Mouse (Mus musculus) regulatory T cell (primary cell): ENCODE data around the gene Yod1.

Source experiments
- in situ Hi-C: fragments of 300-600 bp; cut with MboI, MseI; formaldehyde crosslinking; loops from one replicate; pipeline ENCODE4 v1.15.1; 2025; ENCODE audit warnings: high pct_unique_total_duplicates

The Yod1 gene

DNA sequence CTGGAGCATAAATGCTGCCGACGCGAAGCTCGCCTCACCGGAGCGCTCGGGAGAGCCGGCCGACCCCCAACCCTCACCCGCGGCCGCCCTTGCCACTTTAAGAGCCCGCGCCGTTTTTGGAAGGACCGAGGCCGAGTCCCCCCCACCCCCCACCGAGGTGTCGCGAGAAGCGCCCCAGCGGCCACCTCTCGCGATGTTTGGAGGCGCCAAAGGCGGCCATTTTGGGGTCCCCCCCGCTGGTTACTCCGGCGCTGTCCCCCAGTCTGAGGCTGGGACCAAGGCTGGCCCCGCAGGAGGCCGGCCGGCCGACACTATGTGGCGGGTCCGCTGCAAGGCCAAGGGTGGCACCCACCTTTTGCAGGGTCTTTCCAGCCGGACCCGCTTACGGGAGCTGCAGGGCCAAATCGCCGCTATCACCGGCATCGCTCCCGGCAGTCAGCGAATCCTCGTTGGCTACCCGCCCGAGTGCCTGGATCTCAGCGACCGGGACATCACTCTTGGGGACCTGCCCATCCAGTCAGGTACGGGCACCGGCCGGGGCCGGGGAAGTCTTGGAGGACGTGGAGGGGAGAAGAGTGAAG lies at the start of gene Yod1:
Yod1 (plus strand) TSS at position 37 of the 581 bp plus-strand sequence.
- in situ Hi-C loops, result no loop called here

DNA sequence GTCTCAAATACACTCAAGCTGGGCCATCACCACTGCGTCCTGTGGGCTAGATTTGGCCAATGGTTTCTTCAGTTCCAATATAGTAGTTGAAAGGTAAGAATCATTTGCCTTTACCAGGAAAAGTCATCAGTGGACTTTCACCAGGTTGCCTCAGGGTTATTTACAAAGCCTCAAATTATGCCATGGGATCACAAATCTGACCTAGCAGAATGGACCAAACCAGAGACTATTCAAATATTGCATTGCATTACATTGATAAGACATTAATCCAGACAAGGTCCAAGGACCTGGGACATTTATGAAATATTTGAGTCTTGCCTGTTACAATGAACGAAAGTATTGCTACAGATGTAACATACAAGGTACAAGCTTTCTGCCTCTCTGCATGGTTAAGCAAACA lies 38.6 kb upstream of the Yod1 start:
- in situ Hi-C loops, result no loop called here

DNA sequence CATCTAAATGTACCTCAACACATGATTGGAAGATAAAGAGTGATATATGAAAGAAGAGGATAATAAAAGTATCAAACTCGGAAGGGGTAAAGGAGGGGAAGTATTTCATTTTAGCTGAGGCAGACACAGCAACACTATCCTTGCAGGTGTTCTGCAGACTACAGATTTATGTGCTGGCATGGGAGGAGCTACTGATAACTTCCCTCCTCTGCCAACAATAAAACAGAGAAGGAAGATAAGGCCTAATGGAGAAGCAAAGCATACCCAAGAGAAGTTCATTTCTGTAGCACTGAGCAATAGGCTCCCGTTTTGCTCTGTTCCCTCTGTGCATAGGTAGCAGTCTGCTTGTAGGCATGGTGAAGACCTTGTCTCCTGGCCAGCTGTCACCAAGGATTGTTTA lies 36.1 kb upstream of the Yod1 start:
- in situ Hi-C loops, result no loop called here

DNA sequence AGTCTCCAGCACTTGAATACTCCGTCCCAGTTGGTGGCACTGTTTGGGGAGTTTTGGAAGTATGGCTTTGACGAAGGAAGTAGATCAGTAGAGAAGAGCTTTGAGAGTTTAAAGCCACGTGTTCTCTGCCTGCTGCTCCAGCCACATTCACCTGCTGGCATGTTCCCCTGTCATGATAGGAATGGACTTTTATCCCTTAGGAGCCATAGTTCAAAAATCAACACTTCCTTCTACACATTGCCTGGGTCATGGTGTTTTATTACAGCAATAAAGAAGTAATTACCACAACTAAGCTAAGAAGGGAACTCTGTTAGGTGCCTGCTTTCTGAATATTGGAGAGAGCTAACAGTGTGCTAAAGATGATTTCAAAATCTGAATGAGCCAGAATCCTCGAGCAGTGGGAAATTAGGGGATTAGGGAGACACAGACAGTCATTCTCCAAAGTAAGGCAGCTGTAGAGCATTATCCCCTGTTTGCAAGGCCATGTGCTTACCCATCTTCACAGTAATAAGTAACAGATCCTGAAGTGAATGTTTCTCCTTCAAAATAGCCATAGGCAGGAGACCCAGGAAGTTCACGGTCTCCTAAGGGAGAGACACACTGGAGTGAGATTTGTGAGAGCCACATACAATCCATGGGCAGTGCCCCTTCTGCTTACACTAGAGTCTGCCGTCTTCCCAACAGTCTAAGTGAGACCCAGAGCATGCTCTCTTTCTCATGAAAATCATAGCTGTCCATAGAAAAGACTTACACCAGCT lies 35.3 kb upstream of the Yod1 start:
- in situ Hi-C loops, result no loop called here

DNA sequence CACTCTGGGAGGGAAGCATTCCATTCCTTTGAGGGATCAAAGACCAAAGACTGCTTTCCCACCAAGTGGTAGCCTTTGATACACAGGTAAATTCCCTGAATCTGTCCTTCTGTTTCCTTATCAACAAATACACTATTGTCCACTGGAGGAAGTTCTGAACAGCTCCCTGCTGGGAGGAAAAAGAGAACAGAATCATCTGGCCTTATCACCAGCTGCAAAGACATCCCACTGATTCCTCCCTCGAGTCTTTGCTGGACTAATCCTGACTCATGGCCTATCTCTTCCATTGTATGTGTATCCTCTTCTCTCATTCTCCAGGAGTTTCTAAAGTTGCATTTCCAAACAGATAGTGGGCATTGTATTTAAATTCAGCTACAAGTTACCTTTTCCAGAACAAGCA lies 33.2 kb upstream of the Yod1 start:
- in situ Hi-C loops, result no loop called here

DNA sequence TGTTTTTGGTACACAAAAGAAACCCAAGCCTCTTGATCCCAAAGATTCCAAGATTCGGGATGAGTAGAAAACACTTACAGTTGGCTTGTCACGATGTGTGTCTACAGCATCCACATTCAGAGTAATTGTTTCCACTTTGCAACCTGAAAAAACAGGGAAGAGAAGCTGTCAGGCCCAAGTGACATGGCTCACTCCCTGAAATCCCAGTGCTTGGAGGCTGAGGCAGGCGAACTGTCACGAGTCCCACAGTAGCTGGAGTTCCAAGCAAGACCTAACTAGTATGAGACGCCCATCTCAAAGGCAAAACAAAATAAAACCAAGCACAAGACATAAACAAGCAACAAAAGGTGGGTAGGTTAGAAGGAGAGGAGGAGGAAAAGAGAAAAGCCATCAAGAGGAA lies 18.5 kb upstream of the Yod1 start:
- in situ Hi-C loops, result loop anchor here (5.0 kb wide), 1 partner anchor 359 kb away; no protein-coding TSS in a partner anchor

DNA sequence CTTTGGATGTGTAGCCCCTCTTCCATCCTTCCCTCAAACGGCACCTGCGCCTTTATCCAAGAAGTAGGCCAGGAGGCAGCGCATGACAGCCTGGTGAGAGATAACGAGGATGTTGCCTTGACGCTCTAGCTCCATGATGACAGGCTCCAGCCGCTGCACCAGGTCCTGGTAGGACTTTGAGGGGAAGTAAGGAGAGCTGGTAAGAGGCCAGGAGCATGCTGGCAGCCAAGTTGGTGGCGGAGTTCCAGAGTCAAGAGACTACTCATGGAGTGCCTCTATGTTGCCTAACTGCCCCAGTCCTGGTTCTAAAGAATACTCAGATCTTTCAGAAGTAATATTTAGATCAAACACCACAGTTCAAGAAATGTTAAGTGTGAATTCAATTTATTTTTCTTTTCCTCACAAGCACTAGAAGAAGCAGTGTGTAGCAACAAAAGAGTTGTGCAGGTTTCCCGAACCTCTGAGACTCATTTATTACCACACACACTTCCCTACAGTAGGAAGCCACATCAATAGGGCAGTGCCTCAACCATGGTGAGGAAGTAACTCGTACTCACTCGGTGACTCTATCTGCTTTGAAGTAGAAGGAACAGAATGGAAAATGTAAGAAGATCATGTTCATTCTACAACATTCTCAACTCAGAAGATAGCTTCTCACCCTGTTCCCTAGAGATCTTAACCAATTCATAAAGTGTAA lies 17.0 kb upstream of the Yod1 start:
- in situ Hi-C loops, result loop anchor here (5.0 kb wide), 1 partner anchor 357 kb away; no protein-coding TSS in a partner anchor

DNA sequence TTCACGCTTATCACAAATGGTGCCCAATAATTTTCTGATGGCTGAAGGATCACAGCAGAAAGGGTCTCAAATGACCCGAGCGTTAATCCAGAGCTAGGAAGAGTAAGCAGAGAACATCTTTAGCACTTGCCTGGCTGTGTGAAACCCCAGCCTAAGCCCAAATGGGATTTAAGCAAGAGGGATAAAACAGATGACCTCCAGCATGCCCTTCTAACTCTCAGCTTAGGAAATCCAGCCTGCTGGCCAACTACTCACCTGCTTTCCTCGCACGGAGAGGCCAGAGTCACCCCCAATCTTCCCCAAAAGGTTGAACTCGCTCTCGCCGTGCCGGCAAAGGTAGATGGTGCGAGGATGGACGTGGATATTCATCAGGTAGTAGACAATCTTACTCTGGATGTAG lies 15.2 kb upstream of the Yod1 start:
- in situ Hi-C loops, result no loop called here

DNA sequence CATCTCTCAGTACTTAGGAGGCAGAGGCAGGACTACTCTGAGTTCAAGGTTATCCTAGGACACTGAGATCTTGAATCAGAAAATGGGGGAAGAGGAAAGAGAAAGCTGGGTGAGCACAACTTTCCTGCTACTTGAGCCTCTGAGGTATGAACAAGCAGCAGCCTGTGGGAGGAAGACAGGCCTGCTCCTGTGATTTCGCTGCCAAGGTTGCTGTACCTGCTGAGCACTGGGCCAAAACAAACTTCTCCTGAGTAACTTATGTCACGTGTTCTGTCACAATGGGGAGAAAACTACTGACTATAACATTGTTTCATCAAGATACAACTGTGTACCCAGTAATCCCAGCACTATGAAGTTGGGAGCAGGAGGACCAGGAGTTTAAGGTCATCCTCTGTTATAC lies 13.5 kb upstream of the Yod1 start:
- in situ Hi-C loops, result no loop called here

DNA sequence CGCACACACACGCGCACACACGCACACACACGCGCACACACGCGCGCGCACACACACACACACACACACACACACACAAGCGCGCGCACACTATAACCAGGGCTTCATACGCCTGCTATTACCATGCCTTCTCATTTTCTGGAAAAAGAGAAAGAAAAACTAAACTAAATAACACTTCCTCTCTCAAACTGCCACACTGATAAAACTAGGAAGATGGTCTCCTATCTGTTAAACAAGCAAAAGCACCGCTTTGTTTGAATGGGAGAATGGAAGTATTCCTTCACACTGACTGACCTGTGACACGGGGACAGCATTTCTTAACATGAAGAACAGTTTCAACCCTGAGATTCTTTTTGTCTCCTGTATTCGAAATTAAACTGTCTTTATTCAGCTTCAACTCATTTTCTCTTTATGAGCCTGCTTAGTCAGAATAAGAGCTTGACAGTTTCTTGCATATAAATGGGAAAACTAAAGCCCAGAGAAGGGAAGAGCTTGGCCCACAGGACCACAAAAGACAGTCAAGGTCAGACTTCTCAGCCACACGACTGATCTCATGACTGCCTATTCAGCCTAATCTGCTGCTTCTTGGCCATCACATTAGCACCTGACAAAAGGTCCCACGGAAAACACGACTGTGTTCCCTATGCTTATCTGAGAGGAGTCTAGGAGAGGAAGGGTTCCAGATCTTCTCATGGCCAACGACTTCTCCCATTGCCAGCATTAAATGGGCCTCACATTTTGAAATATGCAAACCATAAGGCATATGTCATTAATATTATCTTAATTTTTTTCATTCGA lies 6.6 kb upstream of the Yod1 start:
- in situ Hi-C loops, result no loop called here

DNA sequence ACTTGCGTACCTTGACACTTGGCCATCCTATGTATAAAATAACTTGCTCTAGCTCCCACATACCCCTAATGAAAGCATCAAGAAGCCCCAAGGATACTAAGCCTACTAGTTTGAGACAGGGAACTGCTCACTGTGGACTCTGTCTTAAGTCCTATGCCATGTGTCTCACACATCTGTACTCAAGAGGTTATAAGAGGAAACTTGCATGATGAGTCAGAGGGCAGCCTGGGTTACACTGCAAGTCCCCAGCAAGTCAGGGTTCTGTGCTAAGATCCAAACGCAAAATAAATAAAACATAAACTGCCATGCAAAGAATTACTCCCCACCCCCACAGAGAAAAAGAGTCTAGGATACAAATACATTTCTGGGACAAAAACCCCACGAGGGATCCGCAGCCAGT lies 3.1 kb upstream of the Yod1 start:
- in situ Hi-C loops, result no loop called here

DNA sequence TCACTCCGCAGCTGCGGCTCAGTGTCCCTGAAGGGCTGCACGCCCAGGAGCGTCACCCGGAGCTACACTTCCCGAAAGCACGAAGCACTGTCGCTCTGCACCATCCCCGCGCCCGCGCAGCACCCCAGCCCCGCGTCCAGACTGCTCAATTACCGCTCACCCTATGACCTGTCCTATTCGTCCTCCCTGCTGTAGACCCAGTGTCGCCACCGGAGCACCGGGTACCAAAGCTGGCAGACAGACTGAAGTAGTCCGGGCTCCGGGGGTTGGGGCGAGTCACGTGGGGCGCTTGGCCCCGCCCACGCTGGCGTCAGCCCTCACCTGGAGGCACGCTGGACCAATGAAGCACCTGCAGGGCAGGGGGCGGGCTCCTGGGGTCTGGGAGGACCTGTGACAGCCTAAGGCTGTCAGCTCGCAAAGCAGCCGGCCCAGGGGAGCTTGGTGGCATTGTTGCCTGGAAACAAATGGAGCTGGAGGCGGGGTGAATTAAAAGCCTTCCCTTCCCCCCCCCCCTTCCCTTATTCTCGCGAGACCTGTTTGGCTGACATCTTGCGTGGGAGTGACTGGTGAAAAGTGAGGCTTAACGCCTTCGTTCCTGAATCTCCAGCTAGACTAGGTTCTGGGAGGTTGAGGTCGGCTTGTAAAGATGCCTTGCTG lies 1.4 kb upstream of the Yod1 start, which contains the start of gene Gm29427:
Gm29427 (minus strand) TSS at position 239 of the 657 bp plus-strand sequence.
- in situ Hi-C loops, result no loop called here

DNA sequence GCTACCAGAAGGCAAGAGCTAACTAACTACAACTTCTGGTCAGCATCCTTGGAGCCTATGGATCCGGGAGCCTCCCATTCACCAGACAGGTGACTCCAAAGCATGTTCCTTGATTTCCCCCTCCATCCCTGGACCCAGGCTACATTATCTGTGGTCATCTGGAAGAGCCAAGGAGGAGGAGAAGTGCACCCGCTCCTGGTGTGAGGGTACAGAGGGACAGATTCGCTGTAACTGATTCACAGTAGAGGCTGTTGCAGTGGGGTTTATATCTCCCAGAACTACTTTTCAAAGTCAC lies 962 bp upstream of the Yod1 start:
- in situ Hi-C loops, result no loop called here

DNA sequence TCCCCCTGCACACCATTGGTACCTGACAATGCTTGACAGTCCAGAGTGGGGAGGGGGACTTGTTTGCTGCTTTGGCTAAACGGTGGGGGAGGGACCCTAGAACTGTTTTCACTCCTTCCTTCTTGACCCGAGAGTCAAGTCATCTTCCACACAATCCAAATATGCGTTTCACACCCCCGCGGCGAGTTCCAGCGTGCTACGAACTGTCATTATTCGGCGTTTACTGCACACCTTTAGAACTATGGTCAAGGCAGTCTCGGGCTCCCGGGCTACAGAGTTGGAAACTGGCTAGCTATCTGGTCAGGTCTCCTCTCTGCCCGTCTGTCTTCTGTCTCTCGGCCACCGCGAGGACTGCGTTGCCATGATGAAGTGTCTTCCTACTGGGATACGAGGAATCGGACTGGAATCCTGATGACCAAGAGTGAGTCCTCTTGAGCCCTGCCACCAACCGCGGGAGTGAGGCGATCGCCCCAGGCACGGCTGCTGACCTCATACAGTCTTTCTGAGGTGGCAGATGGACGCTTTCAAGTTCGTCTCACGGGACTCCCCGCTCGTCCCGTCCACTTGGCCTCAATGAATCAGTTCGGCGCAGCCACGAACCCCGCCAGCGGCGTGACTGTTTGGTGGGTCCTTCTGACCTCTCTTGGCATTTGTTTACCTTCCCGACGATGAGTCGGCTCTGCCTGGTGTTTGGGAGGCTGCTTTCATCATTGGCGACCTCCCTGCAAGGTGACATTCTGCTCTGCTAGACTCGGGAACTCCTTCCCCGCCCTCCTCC lies 425 bp upstream of the Yod1 start:
- in situ Hi-C loops, result no loop called here

DNA sequence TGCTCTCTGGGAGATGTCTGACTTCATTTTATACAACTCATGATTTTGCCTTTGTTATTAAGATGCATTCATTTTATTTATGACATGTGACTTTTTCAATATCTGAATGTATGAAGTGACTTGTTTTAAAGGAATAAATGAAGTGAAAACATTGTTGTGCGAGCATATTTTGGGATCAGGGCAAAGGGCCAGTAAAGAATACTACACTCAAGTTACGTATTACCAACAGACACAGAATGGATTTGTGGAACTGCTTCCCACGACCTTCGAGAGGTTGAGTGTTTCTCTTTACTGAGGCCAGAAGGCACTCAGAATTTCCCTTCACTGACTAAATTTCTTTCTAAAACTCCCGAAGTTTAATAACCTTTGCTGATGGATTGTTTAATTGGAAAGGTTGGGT lies 7.1 kb downstream of the Yod1 start:
- in situ Hi-C loops, result no loop called here

DNA sequence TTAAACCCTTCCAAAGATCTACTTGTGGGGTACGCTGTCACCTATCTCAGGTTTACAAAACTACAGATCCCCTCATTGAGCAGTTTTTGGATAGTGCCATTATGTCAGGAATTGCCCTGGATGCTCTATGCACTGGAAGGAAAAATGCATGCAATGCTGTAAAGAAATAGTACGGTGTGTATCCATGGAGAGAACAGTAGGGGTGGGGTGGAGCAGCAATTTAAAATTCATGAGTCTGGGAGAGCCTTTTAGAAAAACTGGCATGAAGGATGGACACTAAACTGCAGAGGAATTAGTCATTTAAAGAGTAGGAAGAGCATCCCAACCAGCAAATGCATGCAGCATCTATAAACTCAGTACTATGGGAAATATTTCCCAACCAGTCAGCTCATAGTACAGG lies 9.3 kb downstream of the Yod1 start:
- in situ Hi-C loops, result no loop called here

DNA sequence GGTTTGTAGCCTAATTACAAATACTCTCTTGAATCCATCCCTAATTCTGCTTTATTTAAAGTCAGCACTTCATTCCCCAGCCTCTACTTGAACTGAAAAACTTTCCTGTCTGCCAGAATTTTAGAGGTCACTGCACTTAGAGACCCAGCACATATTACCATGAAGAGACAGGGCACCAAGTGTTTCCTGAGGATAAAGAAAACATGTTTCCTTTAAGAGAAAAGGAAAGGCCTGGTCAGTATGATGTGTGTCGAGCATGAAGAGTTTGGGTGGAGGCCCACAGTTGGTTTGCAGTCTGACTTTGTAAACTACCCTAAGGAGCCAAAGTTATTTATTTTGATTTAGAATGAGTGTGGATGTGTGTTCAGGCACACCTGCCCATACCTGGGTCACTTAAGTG lies 10.9 kb downstream of the Yod1 start:
- in situ Hi-C loops, result no loop called here

DNA sequence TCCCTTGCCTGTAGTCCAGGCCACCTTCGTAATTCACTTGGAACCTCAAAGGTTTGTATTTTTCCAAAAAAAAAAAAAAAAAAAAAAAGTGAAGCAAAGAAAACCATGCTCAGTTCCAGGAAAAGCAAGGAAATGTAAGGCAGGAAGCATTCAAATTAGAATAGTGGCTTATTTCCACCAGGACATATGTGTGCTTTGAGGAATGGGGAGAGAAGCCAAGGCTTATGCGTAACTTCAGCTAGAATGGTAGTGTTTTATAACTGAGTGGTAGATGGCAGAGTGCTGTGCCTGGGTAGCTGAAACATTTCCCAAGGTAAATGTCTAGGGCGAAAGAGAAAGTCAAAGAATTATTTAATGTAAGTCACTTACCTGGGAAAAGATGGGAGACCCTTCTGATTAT lies 11.6 kb downstream of the Yod1 start:
- in situ Hi-C loops, result no loop called here

DNA sequence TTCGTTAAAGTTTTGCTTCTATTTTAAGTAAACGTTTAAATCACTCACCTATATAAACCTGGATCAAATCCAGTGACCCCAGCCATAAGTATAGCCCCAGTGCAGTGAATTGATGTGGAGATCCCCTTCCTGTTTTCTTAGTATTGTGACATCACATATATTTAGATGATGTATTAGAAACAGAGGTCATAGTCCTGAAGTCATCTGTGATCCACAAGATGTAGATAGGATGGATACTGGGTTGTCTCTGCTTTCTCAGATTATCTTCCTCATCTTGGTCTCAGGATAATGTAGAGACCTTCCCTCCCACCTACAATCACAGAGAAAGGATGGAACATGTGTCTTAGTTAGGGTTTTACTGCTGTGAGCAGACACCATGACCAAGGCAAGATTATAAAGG lies 12.0 kb downstream of the Yod1 start, which contains the start of gene Pfkfb2:
Pfkfb2 (minus strand) TSS at position 101 of the 400 bp plus-strand sequence.
- in situ Hi-C loops, result no loop called here

DNA sequence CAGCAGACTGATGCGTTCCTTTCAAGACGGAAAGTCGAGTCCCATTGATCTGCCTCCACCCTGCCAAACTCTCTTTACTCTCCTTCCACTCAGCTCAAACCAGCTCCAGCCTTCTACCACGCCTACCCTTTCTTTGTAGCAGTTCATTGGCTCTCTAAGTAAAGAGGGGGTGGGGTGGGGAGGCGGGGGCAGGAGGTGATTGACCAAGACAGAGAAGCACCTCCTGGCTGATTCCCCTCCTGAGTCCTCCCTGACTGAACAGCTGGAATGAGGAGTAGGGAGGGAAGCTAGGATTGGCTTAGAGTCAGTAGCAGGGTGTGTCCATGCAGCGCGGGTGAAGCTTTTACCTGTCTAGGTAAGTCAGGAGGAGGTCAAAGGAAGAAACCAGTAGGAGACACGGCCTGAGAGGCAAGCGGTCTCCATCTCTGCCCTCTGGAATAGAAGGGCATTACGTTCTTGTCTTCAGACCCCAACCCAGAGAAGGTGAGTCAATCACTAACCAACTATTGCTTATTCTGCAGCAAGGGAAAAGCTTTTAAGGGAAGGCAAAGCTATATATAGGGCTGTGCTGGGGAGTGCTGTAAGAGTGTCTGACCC lies 14.7 kb downstream of the Yod1 start, which contains the start of gene AA986860:
AA986860 (plus strand) TSS at position 236 of the 597 bp plus-strand sequence.
- in situ Hi-C loops, result no loop called here
